Mouse (Mus musculus): ENCODE data around the gene Wasf2. TPM values are rescaled to one million over a fixed set of nuclear protein-coding genes. Genes with fewer than 3 reads are reported as not detected.

Gene Wasf2
- polyA plus RNA-seq, 1 experiment from 2014 or later, result 103 TPM

DNA sequence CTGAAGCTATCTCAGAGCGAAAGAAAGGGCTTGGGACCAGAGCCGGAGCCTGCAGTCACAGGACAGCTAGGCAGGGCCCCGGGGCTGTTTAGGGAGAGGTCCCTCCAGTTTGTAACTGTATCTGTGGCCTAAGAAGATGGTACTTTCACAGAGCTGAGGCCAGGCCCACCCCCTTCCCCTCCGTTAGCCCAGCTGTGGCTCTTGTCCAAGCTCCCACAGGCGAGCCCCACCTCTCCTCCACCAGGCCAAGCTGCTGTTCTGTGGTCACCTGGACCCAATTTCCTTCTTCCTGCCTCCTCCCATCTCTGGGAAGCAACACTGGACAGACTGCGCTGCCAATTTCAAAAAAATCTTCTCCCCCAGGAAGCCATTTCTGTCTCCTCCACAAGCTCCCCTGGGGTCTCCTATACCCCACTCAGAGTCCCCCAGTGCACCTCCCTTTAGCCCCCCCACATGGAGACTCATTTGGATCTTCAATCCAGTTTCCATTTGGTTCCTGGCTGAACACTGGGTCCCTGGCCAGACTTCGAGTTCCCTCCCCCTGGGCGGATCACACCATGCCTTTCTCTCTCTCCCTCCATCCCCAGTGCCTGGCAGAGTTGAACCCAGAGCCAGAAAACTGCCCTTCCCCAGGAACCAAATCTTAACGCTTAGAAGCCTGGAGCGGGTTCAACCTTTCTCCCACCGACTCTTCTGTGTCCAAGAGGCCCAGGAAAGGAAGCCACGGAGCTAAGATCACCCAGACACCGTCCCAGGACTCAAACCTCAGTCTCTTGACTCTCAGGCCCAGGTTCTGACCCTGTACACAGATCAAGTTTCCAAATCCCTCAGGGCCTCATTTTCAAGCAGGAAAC, 21.6 kb upstream of the Wasf2 start:
- Histone ChIP-seq H3K4me2 (replicated peaks; ENCODE audit: low read depth, low read length) (no peak overlapping the region), H3K27ac (ENCODE audit: low read depth, low read length) (peak overlapping the region; percentile 3; the same call in 1 of the 2 replicates)
- WGBS, result 46% methylated on average over 13 of the region's 13 CpGs

DNA sequence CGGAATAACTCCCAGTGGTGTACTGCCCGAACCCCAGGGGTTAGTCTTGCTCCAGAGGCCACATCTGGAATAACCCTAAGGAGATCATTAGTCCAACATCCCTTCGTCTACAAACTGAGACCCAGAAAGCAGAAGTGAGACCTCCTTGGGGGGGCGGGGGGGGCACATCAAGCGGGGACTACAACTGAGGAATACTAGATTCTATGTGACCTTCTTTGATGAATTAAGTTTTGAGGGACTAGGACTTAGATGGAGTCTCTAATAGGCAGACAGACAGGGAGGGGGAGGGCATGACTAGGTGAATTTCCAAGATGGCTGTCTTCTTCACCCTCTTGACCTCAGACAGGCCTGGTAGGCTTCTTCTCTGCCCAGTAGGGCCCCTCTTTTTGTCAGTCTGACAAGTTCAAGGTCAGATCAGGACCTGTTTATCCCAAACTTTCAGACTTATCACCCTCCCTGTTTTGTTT, 20.9 kb upstream of the Wasf2 start:
- WGBS, result 48% methylated on average over 5 of the region's 5 CpGs
- Histone ChIP-seq H3K27me3 (ENCODE audit: control insufficient read depth, insufficient read depth, low read length) (no peaks in the 10 kb centered on the region), H3K27ac (ENCODE audit: low read depth, low read length) (no peak overlapping the region), H3K4me2 (replicated peaks; ENCODE audit: low read depth, low read length) (no peak overlapping the region), H3K9me3 (ENCODE audit: control insufficient read depth, low read length) (no peaks in the 10 kb centered on the region), H3K4me1 (ENCODE audit: control insufficient read depth, insufficient read depth, low read length) (peaks cover 17% of the 10 kb centered on the region; the same call in 1 of the 2 replicates), H3K4me3 (ENCODE audit: low read length) (no peak overlapping the region), H3K9ac (ENCODE audit: low read depth, low read length) (no peak overlapping the region), H3K36me3 (ENCODE audit: control insufficient read depth, insufficient read depth, low read length) (no peaks in the 10 kb centered on the region)
- ATAC-seq (ENCODE audit: low FRiP score, low TSS enrichment), result no peak

More for the DNA sequence above, 21.6 kb upstream of the Wasf2 start:
- no peaks in the 10 kb centered on the region for H3K27me3 ChIP-seq (ENCODE audit: control insufficient read depth, insufficient read depth, low read length)
- H3K9ac ChIP-seq (ENCODE audit: low read depth, low read length), result no peak overlapping the region
- peaks cover 19% of the 10 kb centered on the region for H3K4me1 ChIP-seq (ENCODE audit: control insufficient read depth, insufficient read depth, low read length)
- no peaks in the 10 kb centered on the region for H3K9me3 ChIP-seq (ENCODE audit: control insufficient read depth, low read length)
- H3K36me3 ChIP-seq (ENCODE audit: control insufficient read depth, insufficient read depth, low read length), result no peaks in the 10 kb centered on the region
- no peak for ATAC-seq (ENCODE audit: low FRiP score, low TSS enrichment)
- H3K4me3 ChIP-seq (ENCODE audit: low read length), result no peak overlapping the region

DNA sequence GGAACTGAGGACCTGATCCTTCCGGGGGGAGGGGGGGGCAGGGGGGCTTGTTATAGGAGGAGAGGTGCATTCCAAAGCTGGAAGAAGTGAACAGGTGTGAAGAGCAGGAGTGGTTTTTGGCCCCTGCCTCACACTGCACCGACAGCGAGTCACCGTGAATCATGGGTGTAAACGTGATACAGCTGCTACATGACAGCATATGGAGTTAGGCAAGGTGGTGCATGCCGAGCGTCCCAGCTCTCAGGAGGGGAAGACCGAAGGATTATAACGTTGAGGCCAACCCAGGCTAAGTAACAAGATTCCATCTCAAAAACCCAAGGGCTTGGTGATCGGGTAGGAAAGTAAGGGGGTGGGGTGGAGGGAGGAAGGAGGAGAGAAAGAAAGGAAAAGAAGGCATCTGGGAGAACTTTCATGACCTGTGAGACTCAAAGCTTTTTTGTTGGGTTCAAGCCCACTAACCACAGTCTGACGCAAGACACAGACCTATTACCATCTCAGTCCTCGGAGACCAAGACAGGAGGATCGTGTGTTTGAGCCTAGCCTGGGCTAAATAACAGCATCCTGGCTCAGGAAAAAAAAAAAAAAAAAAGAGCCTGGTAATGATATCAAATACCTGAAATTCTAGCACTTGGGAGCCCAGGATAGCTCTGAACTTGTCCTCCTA, 18.0 kb upstream of the Wasf2 start:
- no peak for ATAC-seq (ENCODE audit: low FRiP score, low TSS enrichment)
- H3K27me3 ChIP-seq (ENCODE audit: control insufficient read depth, insufficient read depth, low read length), result no peaks in the 10 kb centered on the region
- H3K4me3 ChIP-seq (ENCODE audit: low read length), result no peak overlapping the region
- H3K4me2 ChIP-seq (replicated peaks; ENCODE audit: low read depth, low read length), result no peak overlapping the region
- peaks cover 28% of the 10 kb centered on the region for H3K4me1 ChIP-seq (ENCODE audit: control insufficient read depth, insufficient read depth, low read length)
- H3K36me3 ChIP-seq (ENCODE audit: control insufficient read depth, insufficient read depth, low read length), result no peaks in the 10 kb centered on the region
- WGBS, result 28% methylated on average over 13 of the region's 13 CpGs
- no peak overlapping the region for H3K27ac ChIP-seq (ENCODE audit: low read depth, low read length)
- H3K9me3 ChIP-seq (ENCODE audit: control insufficient read depth, low read length), result no peaks in the 10 kb centered on the region
- H3K9ac ChIP-seq (ENCODE audit: low read depth, low read length), result no peak overlapping the region

DNA sequence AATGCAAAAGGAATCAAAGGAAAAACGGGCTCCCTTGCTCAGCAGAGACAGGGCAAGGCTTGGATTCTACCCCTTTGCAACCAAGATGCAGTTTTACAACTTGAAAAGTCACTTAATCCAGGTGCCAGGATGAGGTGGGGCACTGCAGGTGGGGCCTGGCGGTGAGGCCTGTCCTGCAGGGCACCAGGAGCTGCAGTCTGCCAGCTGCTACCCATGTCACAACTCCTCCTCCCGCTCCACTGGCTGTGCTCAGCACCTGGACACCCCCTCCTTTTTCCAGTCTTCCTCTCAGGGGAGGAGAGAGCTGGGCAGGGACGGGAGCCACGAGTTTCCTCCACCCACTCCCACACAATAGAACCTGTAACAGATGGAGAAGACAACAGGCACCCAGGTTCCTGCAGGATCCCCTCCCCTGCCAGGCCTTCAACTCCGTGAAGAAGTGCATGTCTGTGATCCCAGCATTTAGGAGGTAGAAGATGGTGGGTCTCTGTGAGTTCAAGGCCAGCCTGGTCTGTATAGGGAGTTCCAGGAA, 16.9 kb upstream of the Wasf2 start:
- H3K27ac ChIP-seq (ENCODE audit: low read depth, low read length), result no peak overlapping the region
- H3K27me3 ChIP-seq (ENCODE audit: control insufficient read depth, insufficient read depth, low read length), result no peaks in the 10 kb centered on the region
- H3K4me1 ChIP-seq (ENCODE audit: control insufficient read depth, insufficient read depth, low read length), result peaks cover 33% of the 10 kb centered on the region
- H3K36me3 ChIP-seq (ENCODE audit: control insufficient read depth, insufficient read depth, low read length), result no peaks in the 10 kb centered on the region
- ATAC-seq (ENCODE audit: low FRiP score, low TSS enrichment), result no peak
- 38% methylated on average over 6 of the region's 6 CpGs for WGBS
- no peak overlapping the region for H3K4me2 ChIP-seq (replicated peaks; ENCODE audit: low read depth, low read length)
- H3K9me3 ChIP-seq (ENCODE audit: control insufficient read depth, low read length), result no peaks in the 10 kb centered on the region
- H3K4me3 ChIP-seq (ENCODE audit: low read length), result no peak overlapping the region
- H3K9ac ChIP-seq (ENCODE audit: low read depth, low read length), result no peak overlapping the region

DNA sequence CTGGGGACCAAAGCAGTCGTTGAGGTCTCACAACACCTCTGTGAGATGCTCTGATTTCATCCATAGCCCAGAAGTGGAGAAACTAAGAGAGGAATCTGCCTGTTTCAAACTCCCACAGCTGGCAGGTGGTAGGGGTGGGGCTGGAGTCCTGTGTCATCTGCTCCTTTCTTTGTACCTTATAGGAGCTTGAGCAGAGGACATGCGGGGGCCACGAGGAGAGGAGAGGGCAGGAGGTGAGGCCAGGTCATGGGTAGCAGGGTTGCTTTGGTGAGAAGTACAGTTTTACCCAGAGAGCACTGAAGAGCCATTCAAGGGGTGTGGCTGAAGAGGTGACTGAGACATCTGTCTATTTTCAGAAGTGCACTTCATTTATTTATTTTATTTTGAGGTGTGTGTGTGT, 15.5 kb upstream of the Wasf2 start:
- Histone ChIP-seq H3K27me3 (ENCODE audit: control insufficient read depth, insufficient read depth, low read length) (no peaks in the 10 kb centered on the region), H3K4me2 (replicated peaks; ENCODE audit: low read depth, low read length) (no peak overlapping the region), H3K4me3 (ENCODE audit: low read length) (no peak overlapping the region), H3K9ac (ENCODE audit: low read depth, low read length) (no peak overlapping the region), H3K36me3 (ENCODE audit: control insufficient read depth, insufficient read depth, low read length) (no peaks in the 10 kb centered on the region), H3K9me3 (ENCODE audit: control insufficient read depth, low read length) (no peaks in the 10 kb centered on the region), H3K4me1 (ENCODE audit: control insufficient read depth, insufficient read depth, low read length) (peaks cover 28% of the 10 kb centered on the region), H3K27ac (ENCODE audit: low read depth, low read length) (no peak overlapping the region)
- WGBS, result 55% methylated on average over 3 of the region's 3 CpGs
- ATAC-seq (ENCODE audit: low FRiP score, low TSS enrichment), result no peak

DNA sequence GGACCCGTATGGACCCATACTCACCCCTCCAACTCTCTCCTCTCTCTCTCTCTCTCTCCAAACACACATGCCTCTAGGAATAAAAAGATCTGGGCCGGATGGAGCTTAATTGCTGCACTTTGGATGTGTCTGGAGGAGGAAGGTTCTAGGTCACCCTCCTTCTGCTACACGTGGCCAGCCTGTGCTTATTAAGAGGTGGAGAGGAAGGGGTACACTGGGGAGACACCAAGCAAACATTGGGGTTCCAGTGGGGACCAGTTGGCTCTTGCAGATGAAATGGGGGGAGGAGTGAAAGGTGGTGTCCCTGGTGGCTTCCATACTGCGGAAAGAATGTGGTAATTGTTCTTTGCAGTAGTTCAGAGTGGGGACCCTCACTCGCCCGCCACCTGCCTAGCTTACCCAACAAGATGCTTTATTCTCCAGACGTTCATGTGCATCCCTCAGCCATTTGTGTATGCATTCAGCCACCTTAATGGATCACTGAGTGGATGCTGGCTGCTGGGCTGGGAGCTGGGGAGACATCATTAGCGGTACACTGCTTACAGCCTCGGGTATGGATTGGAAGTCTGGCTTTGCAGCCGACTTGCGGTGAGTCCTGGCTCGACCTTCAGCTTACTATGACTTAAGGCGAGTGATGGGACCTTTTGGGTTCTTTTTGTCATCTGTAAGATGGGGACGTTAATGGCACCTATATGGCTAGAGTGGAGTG, 14.4 kb upstream of the Wasf2 start:
- H3K27ac ChIP-seq (ENCODE audit: low read depth, low read length), result peak overlapping the region; percentile 100
- 67% methylated on average over 14 of the region's 14 CpGs for WGBS
- H3K4me1 ChIP-seq (ENCODE audit: control insufficient read depth, insufficient read depth, low read length), result peaks cover 37% of the 10 kb centered on the region

DNA sequence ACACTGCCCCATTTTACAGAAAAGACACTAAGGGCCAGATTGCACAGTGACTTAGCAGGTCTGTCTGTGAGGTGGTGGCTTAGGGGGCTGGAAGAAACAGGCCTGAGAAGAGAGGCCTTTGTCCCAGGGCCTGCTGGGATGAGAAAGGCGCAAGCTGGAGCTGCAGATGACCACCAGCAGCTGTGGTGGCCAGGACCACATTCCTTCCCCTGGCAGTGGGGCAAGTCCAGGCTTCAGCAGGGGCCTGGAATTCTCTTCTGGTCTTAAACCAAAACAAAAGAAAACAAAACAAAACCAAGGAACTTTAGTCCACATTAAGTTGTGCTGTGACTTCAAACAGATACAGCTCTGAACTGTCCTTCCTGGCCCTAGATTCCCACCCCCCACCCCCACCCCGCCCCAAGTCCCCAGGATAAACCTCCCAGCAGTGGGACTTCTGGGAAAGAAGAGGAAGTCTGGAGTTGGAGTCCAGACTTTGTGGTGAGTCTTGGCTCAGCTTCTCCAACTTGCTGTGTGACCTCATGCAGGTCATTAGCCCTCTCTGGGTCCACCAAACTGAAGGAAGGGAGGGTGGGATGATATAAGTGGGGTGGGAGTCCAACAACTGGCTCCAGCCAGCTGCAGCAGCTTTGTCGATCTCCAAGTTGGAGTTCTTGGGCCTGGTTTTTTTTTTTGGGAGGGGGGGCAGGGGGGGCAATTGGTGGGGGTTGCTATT, 13.4 kb upstream of the Wasf2 start:
- Histone ChIP-seq H3K27me3 (ENCODE audit: control insufficient read depth, insufficient read depth, low read length) (no peaks in the 10 kb centered on the region), H3K4me3 (ENCODE audit: low read length) (no peak overlapping the region), H3K9ac (ENCODE audit: low read depth, low read length) (no peak overlapping the region; the same call in 1 of the 2 replicates), H3K27ac (ENCODE audit: low read depth, low read length) (peak overlapping the region; percentile 100), H3K9me3 (ENCODE audit: control insufficient read depth, low read length) (no peaks in the 10 kb centered on the region), H3K4me2 (replicated peaks; ENCODE audit: low read depth, low read length) (peak overlapping the region; percentile 31; the same call in 1 of the 2 replicates), H3K4me1 (ENCODE audit: control insufficient read depth, insufficient read depth, low read length) (peaks cover 46% of the 10 kb centered on the region), H3K36me3 (ENCODE audit: control insufficient read depth, insufficient read depth, low read length) (no peaks in the 10 kb centered on the region)
- WGBS, result 38% methylated on average over 3 of the region's 3 CpGs
- peak; percentile 26 for ATAC-seq (ENCODE audit: low FRiP score, low TSS enrichment)

More for the DNA sequence above, 14.4 kb upstream of the Wasf2 start:
- no peak for ATAC-seq (ENCODE audit: low FRiP score, low TSS enrichment)
- Histone ChIP-seq H3K9ac (ENCODE audit: low read depth, low read length) (no peak overlapping the region), H3K4me2 (replicated peaks; ENCODE audit: low read depth, low read length) (no peak overlapping the region), H3K27me3 (ENCODE audit: control insufficient read depth, insufficient read depth, low read length) (no peaks in the 10 kb centered on the region), H3K4me3 (ENCODE audit: low read length) (no peak overlapping the region), H3K9me3 (ENCODE audit: control insufficient read depth, low read length) (no peaks in the 10 kb centered on the region), H3K36me3 (ENCODE audit: control insufficient read depth, insufficient read depth, low read length) (no peaks in the 10 kb centered on the region)
